Mouse (Mus musculus) T-helper 2 cell (primary cell): ENCODE measurements at regions not wholly inside any gene's neighbourhood (a gene's known extent, or its start where the extent isn't known, plus 50 kb on each side); places are given as distances from the start of the nearest gene placed in this dataset.

ENCODE experiments used
- in situ Hi-C: fragments of 300-600 bp; cut with MboI, MseI; formaldehyde crosslinking; loops from one replicate; pipeline ENCODE4 v1.15.1; 2025; ENCODE audit warnings: high pct_unique_total_duplicates

DNA sequence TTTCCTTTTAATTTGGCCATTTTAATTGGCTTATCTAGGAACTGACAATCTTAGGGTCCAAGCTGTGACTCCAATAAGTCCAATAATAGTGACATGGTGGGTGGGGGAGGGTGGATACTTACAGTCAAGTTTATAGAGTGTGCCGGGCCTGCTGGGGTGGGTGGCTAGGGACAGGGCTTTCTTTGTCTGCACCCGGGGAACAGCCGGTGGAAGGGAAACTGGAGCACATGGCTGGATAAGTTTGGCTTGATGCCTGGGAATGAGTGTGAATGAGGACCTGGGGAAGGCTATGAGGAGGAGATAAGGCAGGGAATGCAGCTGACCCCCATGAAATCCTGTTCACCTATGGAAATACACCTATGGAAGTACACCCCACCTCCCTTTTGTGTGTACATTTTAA lies 81.7 kb upstream of the Cers4 start:
- in situ Hi-C loops, result loop anchor here (10.0 kb wide), 1 partner anchor 184 kb away; no protein-coding TSS in a partner anchor

GRCm38 (mm10) chr8:4411836-4412235 lies 81.0 kb upstream of the Cers4 start:
- in situ Hi-C loops, result loop anchor here (10.0 kb wide), 1 partner anchor 183 kb away; no protein-coding TSS in a partner anchor

DNA sequence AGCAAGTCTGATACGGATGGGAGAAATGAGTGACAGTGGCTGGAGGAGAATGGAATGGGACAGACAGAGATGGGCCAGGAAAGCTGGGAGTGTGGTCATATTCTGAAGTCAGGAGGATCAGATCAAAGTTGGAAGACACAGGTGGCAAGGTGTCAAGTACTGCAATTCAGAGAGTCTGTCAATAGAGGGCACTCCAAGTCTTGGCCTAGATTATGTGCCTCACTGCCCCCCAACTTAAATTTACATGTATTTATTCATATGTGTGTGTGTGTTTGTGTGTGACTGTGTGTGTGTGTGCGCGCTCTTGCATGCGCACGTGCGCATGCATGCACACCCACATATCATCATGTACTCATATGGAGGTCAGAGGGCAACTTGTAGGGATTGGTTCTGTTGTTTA lies 79.6 kb upstream of the Cers4 start:
- in situ Hi-C loops, result loop anchor here (10.0 kb wide), 1 partner anchor 182 kb away; no protein-coding TSS in a partner anchor

DNA sequence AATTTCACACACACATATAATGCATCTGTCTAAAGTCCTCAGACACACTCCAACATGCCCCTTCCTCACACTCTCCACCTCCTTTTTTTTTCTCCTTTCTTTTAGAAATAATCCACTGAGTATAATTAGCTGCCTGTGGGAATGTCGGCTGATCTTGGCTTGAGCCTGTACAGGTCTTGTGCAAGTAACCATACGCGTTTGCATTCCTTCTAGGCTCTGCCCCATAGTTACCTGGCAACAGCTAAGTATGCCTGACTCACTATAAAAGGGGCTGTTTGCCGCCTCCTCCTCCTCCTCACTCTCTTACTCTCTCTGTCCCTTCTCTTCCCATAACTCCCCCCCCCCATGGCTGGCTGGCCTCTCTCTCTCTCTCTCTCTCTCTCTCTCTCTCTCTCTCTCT lies 79.1 kb upstream of the Cers4 start:
- in situ Hi-C loops, result loop anchor here (10.0 kb wide), 1 partner anchor 181 kb away; no protein-coding TSS in a partner anchor

- in situ Hi-C loops, result loop anchor here (10.0 kb wide), 1 partner anchor 178 kb away; no protein-coding TSS in a partner anchor
These were observed 75.7 kb upstream of the Cers4 start for GRCm38 (mm10) chr8:4417141-4417540.

DNA sequence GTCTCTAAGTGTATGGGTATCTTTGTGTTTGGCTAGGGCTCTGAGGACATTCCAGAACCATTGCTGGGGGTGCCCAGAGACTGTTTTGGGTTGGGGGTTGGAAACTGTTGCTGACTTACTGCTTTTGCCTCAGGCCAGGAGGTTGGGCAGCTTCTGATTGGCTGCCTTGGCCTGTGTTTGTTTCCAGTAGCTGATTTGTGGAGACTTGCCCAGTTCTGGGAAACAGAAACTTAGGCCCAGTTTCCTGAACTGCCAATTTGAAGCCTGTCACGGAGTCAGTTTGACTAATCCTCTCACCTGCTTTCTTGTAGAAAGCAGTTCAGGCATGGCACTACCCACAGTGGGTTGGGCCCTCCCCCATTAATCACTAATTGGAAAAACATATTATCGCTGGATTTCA lies 59.7 kb upstream of the Cers4 start:
- in situ Hi-C loops, result no loop called here

DNA sequence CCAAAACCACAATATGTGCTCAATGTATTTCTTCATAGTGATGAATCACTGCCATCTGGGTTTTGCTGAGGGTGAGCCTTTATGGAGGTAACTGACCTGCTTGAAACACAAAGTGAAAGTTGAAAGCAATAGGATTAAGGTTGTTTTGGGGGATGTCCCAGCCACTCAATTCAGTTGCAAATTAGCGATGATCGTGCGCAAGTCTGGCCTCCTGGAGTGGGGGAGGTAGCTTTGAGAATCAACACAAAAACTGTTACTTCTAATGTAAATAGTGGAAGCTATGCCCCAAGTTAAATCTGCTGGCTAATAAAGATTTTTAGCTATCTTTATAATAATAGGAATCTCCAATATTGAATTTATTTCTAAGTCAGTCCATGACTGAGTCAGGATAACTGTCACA lies 56.3 kb upstream of the Cers4 start:
- in situ Hi-C loops, result no loop called here
